Mouse (Mus musculus): ENCODE measurements at regions not wholly inside any gene's neighbourhood (a gene's known extent, or its start where the extent isn't known, plus 50 kb on each side); places are given as distances from the start of the nearest gene placed in this dataset.

- TF ChIP-seq GATA1 (IDR thresholded peaks at IDR 0.05; ENCODE audit: borderline replicate concordance, low read length) (no peak), CTCF (IDR thresholded peaks at IDR 0.05; ENCODE audit: low read depth, low read length) (no peak), POLR2AphosphoS5 (IDR thresholded peaks at IDR 0.05; ENCODE audit: insufficient replicate concordance, low read depth, low read length) (no peak), TAL1 (conservative IDR thresholded peaks at IDR 0.05; ENCODE audit: low read depth, low read length) (no peak)
Observed at GRCm38 (mm10) chr11:64207358-64207864, 128.1 kb upstream of the Cox10 start.

Data from G1E (cell line).